In the genomic region with DNA sequence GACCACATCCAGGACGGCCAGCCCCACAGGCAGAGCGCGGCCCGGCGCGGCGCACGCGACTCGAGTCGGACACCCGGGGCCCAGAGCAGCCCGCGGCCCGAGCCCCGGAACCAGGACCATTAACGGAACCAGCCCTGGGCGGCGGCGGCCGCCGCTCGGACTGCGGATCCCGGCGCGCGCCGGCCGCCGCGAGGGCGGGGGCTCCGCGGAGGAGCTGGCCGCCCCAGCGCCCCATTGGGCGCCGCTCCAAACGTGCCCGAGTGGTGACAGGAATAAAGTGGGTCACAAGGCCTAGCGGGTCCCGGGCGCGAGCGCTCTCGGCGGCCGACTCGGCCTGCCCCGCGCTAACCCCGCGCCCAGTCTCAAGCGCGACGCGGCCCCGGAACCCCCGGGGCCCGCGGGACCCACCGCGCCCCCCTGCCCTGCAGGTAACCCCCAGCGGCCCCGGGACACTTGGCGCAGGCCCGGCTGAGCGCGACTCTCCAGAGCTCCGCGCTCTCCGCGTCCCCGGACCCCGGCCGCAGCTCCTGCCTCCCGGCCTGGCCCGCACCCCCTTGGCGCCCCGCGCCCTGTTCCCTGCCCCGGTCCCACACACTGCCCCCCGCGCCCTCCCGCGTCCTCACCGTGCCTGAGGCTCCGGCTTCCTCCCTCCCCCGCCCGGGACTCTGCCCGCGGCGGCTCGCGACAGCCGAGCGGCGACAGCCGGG, we compare ENCODE assay signal across 9 mouse cellular contexts. TPM values are rescaled to one million over a fixed set of nuclear protein-coding genes. Genes with fewer than 3 reads are reported as not detected.
A peak's percentile ranks its signal among the peaks of the same experiment; 100 is the strongest.
DNase-seq lines count a peak whose midpoint lies in the region; ATAC-seq and TF ChIP-seq lines count a peak whose summit lies in the region.
"Had no signal": no experiment of that assay in that cellular context is flagged by ENCODE, and none has a peak within 500 bp of the region (broad histone marks: within the 10 kb centered on the region; RNA-seq: fewer than 3 reads in every experiment).

No protein-coding gene starts in this region.

- peaks cover 27% of the 10 kb centered on the region for H3K4me1 ChIP-seq in forebrain, embryonic 10.5 days
- peaks cover 8% of the 10 kb centered on the region for H3K4me1 ChIP-seq in heart, embryonic 15.5 days (replicated peaks)
- peaks cover 3% of the 10 kb centered on the region; the same call in 1 of the 2 replicates for H3K4me1 ChIP-seq in liver, postnatal 0 days (ENCODE audit: insufficient read depth)
- H3K4me1 ChIP-seq in neural tube, embryonic 14.5 days (ENCODE audit: control insufficient read depth, insufficient read depth, low read length), result peaks cover 10% of the 10 kb centered on the region
- H3K4me1 ChIP-seq in testis, adult 2 months (ENCODE audit: control insufficient read depth, insufficient read depth, low read length), result no peaks in the 10 kb centered on the region

- no peak for TF ChIP-seq CTCF in brain, embryonic 14.5 days (IDR thresholded peaks at IDR 0.05; ENCODE audit: borderline replicate concordance, extremely low read depth, insufficient read depth, insufficient read length)
- no peak for TF ChIP-seq CTCF in liver, postnatal 0 days (IDR thresholded peaks at IDR 0.05; ENCODE audit: low read depth)
- no peak for TF ChIP-seq CTCF in testis, adult 2 months (IDR thresholded peaks at IDR 0.05; ENCODE audit: control insufficient read depth, insufficient read depth, insufficient replicate concordance, low read depth, low read length)

- TF ChIP-seq POLR2A in brain, embryonic 14.5 days (IDR thresholded peaks at IDR 0.05; ENCODE audit: borderline replicate concordance, extremely low read depth, insufficient read depth, insufficient read length, poor library complexity, severe bottlenecking), result no peak
- TF ChIP-seq POLR2A in testis, adult 2 months (IDR thresholded peaks at IDR 0.05; ENCODE audit: control insufficient read depth, low read depth, low read length), result peak; percentile 53; the same call in 1 of the 2 replicates

- no peak for TF ChIP-seq EP300 in liver, postnatal 0 days (IDR thresholded peaks at IDR 0.05; ENCODE audit: low read depth)

- peak overlapping the region; percentile 97 for H3K9ac ChIP-seq in heart, embryonic 15.5 days
- H3K9ac ChIP-seq in liver, postnatal 0 days (replicated peaks), result peak overlapping the region; percentile 88
- peak overlapping the region; percentile 91 for H3K9ac ChIP-seq in neural tube, embryonic 14.5 days (replicated peaks; ENCODE audit: low read depth, low read length)

- H3K27ac ChIP-seq in forebrain, embryonic 10.5 days, result peak overlapping the region; percentile 98
- peak overlapping the region; percentile 98 for H3K27ac ChIP-seq in heart, embryonic 15.5 days
- H3K27ac ChIP-seq in liver, postnatal 0 days (ENCODE audit: low read depth), result peak overlapping the region; percentile 97
- peak overlapping the region; percentile 98 for H3K27ac ChIP-seq in neural tube, embryonic 14.5 days (ENCODE audit: low read depth, low read length)
- H3K27ac ChIP-seq in testis, adult 2 months (ENCODE audit: control insufficient read depth, insufficient read depth, low read depth, low read length), result peak overlapping the region; percentile 81

- H3K4me2 ChIP-seq in heart, embryonic 15.5 days, result peak overlapping the region; percentile 94
- H3K4me2 ChIP-seq in liver, postnatal 0 days (ENCODE audit: low read depth, low read length), result peak overlapping the region; percentile 93
- peak overlapping the region; percentile 48 for H3K4me2 ChIP-seq in neural tube, embryonic 14.5 days (ENCODE audit: low read depth, low read length)

- ATAC-seq in heart, embryonic 15.5 days (replicated peaks; ENCODE audit: insufficient number of reproducible peaks, insufficient read depth, low FRiP score, low read depth), result peak; percentile 88
- peak; percentile 83 for ATAC-seq in liver, postnatal 0 days
- peak; percentile 81 for ATAC-seq in neural tube, embryonic 14.5 days (ENCODE audit: low read depth)

- H3K27me3 ChIP-seq in forebrain, embryonic 10.5 days (ENCODE audit: poor library complexity, severe bottlenecking), result no peaks in the 10 kb centered on the region
- H3K27me3 ChIP-seq in heart, embryonic 15.5 days, result no peaks in the 10 kb centered on the region
- peaks cover 6% of the 10 kb centered on the region; the same call in 1 of the 2 replicates for H3K27me3 ChIP-seq in liver, postnatal 0 days (ENCODE audit: insufficient read depth, low read length)
- H3K27me3 ChIP-seq in neural tube, embryonic 14.5 days (ENCODE audit: control insufficient read depth, insufficient read depth, low read length), result no peaks in the 10 kb centered on the region
- H3K27me3 ChIP-seq in testis, adult 2 months (ENCODE audit: control insufficient read depth, insufficient read depth, low read length), result no peaks in the 10 kb centered on the region

- peaks cover 3% of the 10 kb centered on the region; the same call in 1 of the 2 replicates for H3K36me3 ChIP-seq in forebrain, embryonic 10.5 days (replicated peaks)
- H3K36me3 ChIP-seq in heart, embryonic 15.5 days, result no peaks in the 10 kb centered on the region
- no peaks in the 10 kb centered on the region for H3K36me3 ChIP-seq in liver, postnatal 0 days (replicated peaks; ENCODE audit: insufficient read depth, low read length)
- H3K36me3 ChIP-seq in neural tube, embryonic 14.5 days (ENCODE audit: control insufficient read depth, insufficient read depth, low read length), result no peaks in the 10 kb centered on the region
- 0 out of 2 replicates have a peak, but pooled peaks cover 1% of the 10 kb centered on the region for H3K36me3 ChIP-seq in testis, adult 2 months (ENCODE audit: control insufficient read depth, insufficient read depth, low read length)

- WGBS in forebrain, embryonic 10.5 days, result 1% methylated on average over 100 of the region's 100 CpGs
- under 1% methylated on average over 90 of the region's 100 CpGs for WGBS in heart, embryonic 15.5 days
- 2% methylated on average over 85 of the region's 100 CpGs for WGBS in liver, postnatal 0 days (ENCODE audit: insufficient replicate concordance)
- WGBS in neural tube, embryonic 14.5 days, result 0% methylated on average over 69 of the region's 100 CpGs

- no peaks in the 10 kb centered on the region for H3K9me3 ChIP-seq in forebrain, embryonic 10.5 days
- no peaks in the 10 kb centered on the region for H3K9me3 ChIP-seq in heart, embryonic 15.5 days (replicated peaks)
- no peaks in the 10 kb centered on the region for H3K9me3 ChIP-seq in liver, postnatal 0 days (ENCODE audit: low read length)
- H3K9me3 ChIP-seq in neural tube, embryonic 14.5 days (ENCODE audit: control insufficient read depth, low read length), result no peaks in the 10 kb centered on the region

- DNase-seq in CD4-positive, CD25-positive, alpha-beta regulatory T cell, adult 2 months (ENCODE audit: low read depth, low spot score), result peak; percentile 73
- peak; percentile 81 for DNase-seq in brain, embryonic 14.5 days (ENCODE audit: low read depth)
- DNase-seq in forebrain, embryonic 10.5 days (ENCODE audit: extremely low spot score, low spot score), result peak; percentile 60
- DNase-seq in kidney, postnatal 25 days, result peak; percentile 89 to 93
- DNase-seq in liver, postnatal 0 days, result peak; percentile 85

- H3K4me3 ChIP-seq in forebrain, embryonic 10.5 days, result peak overlapping the region; percentile 100
- H3K4me3 ChIP-seq in heart, embryonic 15.5 days, result peak overlapping the region; percentile 97
- H3K4me3 ChIP-seq in liver, postnatal 0 days (ENCODE audit: low read depth, low read length), result peak overlapping the region; percentile 94
- peak overlapping the region; percentile 94 for H3K4me3 ChIP-seq in neural tube, embryonic 14.5 days (ENCODE audit: low read depth, low read length)
- peak overlapping the region; percentile 87 for H3K4me3 ChIP-seq in testis, adult 2 months (ENCODE audit: control insufficient read depth, low read depth, low read length)

RNA-seq across cellular contexts. Expression of a gene that starts 0.7 kb away (rescaled TPM):
- 13.6 and 16.3 TPM in 2 replicates for polyA plus RNA-seq in brain, embryonic 14.5 days (2012; rRNA removed)
- polyA plus RNA-seq in forebrain, embryonic 10.5 days (2016; fragmentation: Nextera tagmentation; extraction: Ambion mirVana), result 10.2 and 11.5 TPM in 2 replicates
- polyA plus RNA-seq in heart, embryonic 15.5 days (2015; fragmentation: Nextera tagmentation; extraction: Ambion mirVana), result 8.9 TPM in 2 replicates
- 2.3 and 3.6 TPM in 2 replicates for polyA plus RNA-seq in liver, postnatal 0 days (2015; fragmentation: Nextera tagmentation; extraction: Ambion mirVana)
- polyA plus RNA-seq in neural tube, embryonic 14.5 days (2014; fragmentation: Nextera tagmentation; extraction: Ambion mirVana), result 23.3 and 24.2 TPM in 2 replicates
- polyA plus RNA-seq in testis, adult 2 months (2012; rRNA removed), result 7.1 and 8.6 TPM in 2 replicates

RNA-seq across cellular contexts. Expression of a gene that starts 27.1 kb away (rescaled TPM):
- not detected in 2 replicates for polyA plus RNA-seq in brain, embryonic 14.5 days (2012; rRNA removed)
- polyA plus RNA-seq in forebrain, embryonic 10.5 days (2016; fragmentation: Nextera tagmentation; extraction: Ambion mirVana), result not detected in 2 replicates
- polyA plus RNA-seq in heart, embryonic 15.5 days (2015; fragmentation: Nextera tagmentation; extraction: Ambion mirVana), result not detected in 2 replicates
- polyA plus RNA-seq in liver, postnatal 0 days (2015; fragmentation: Nextera tagmentation; extraction: Ambion mirVana), result not detected in 2 replicates
- polyA plus RNA-seq in neural tube, embryonic 14.5 days (2014; fragmentation: Nextera tagmentation; extraction: Ambion mirVana), result not detected in 2 replicates
- polyA plus RNA-seq in testis, adult 2 months (2012; rRNA removed), result 86.9 and 115 TPM in 2 replicates
- polyA plus RNA-seq: gonadal fat pad, adult 2 months had no signal

RNA-seq across cellular contexts. Expression of a gene that starts 59.7 kb away (rescaled TPM):
- polyA plus RNA-seq in brain, embryonic 14.5 days (2012; rRNA removed), result 0.21 TPM in 1 of 2 replicates, not detected in the other
- 0.84 and 0.99 TPM in 2 replicates for polyA plus RNA-seq in forebrain, embryonic 10.5 days (2016; fragmentation: Nextera tagmentation; extraction: Ambion mirVana)
- not detected in 2 replicates for polyA plus RNA-seq in heart, embryonic 15.5 days (2015; fragmentation: Nextera tagmentation; extraction: Ambion mirVana)
- not detected in 2 replicates for polyA plus RNA-seq in liver, postnatal 0 days (2015; fragmentation: Nextera tagmentation; extraction: Ambion mirVana)
- polyA plus RNA-seq in neural tube, embryonic 14.5 days (2014; fragmentation: Nextera tagmentation; extraction: Ambion mirVana), result 1.1 and 2.7 TPM in 2 replicates
- polyA plus RNA-seq in testis, adult 2 months (2012; rRNA removed), result not detected in 2 replicates

Comparison
In these comparisons a context has a peak if more than half of its experiments do, and no peak if none do; other contexts are left out.
1. Peak in every context shown above with its lines: DNase-seq, ATAC-seq, H3K4me3 ChIP-seq and H3K27ac ChIP-seq.
2. RNA of a gene that starts 27.1 kb away (polyA plus RNA-seq): 86.9 to 115 TPM in testis, adult 2 months; not detected in brain, embryonic 14.5 days, not detected in forebrain, embryonic 10.5 days, not detected in heart, embryonic 15.5 days, not detected in liver, postnatal 0 days and not detected in neural tube, embryonic 14.5 days; every median in the first group is over 10 times any median in the second.